Mouse (Mus musculus): ENCODE data around the gene Lin28b. TPM values are rescaled to one million over a fixed set of nuclear protein-coding genes. Genes with fewer than 3 reads are reported as not detected.

Gene Lin28b
- 0.11 TPM in 1 of 2 replicates, not detected in the other for total RNA-seq (2021)
- long read RNA-seq, experiment 1 = 0 reads
- long read RNA-seq, experiment 2, partial matches to known transcripts = 0 of 1 reads
- long read RNA-seq, experiment 2, other reads (novel, unspliced or antisense) = 1 of 1 reads

GRCm38 (mm10) chr10:45485761-45486602, at the start of gene Lin28b:
Gene Lin28b (minus strand): TSS chr10:45486395.
- peak; percentile 56 for DNase-seq

DNA sequence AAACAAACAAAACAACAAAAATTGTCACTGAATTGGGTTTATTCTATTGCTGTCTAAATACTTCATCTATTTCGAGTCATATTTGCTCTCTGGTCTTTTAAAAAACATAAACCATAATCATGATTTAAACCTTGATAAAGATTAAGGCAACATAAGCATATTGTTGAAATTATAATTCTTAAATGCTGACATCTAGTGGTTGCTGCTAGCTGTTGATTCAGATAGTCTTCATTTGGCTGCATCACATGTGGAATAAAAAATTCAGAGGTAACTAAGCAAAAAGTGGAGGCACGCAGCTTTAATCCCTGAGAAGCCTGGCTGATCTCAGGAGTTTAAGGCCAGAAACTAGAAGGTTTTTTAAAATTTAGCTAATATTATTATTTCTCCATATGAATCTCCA, 25.6 kb upstream of the Lin28b start:
- no peak for DNase-seq

GRCm38 (mm10) chr10:45510662-45511061, 24.5 kb upstream of the Lin28b start:
- no peak for DNase-seq

DNA sequence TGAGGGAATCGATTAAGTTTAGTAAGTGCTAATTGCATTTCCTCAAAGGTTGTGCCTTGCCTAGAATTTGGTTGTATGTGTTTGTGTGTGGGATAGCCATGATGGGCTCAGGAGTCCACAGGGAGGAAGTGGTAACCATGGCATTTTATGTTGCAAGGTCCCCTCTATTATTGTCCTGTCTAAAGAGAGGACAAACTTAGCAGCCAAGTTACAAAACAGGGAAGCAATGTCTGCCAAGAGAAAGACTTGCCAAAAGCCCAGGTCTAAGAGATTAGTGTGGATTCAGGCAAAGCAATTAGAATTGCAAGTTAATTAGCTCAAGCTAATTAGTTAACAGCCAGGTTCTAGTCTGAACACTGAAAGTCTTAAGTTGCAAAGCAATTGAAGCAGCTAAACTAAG, 14.1 kb upstream of the Lin28b start:
- DNase-seq = no peak

- no peak for DNase-seq
Observed at GRCm38 (mm10) chr10:45486603-45486946, 380 bp upstream of the Lin28b start.

DNA sequence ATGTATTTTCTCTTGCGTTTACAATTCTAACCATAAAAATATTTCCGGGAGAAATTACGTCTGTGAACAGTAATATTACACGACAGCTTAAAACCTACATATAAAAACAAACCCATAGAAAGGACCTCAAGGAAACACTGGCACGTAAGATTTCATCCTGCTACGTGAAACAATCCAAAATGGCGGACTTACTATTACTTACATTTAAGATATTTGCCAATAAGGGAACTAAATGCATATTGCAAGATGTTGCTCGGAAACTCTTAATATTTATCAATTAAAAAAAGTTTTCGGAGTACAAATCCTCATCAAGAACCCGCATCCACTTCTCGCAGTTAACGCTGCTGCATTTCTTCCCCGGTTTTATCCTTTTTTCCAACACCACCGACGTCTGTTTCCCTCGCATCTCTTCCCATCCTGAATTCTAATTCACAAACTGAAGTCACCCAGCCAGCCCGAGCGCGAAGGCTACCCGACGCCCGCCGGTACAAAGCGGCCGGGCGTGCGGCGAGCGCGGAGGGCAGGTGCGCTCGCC, 902 bp downstream of the Lin28b start:
- DNase-seq = no peak

DNA sequence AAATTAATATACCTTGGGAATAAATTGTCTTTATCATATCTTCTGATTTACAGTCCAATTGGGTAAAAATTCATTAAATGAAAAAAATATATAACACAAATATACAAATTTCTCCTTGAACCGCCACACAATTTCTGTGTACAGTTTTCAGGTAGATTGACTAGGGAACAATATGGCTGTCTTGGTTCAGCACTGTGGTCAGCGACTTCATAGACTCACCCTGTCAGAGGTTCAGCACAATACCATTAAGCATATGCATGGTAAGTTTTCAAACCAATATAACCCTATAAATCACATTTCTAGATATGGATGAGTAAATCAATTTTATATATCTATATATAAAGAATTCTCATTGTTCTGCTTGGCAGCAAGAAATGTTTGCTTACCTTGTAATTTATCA, 3.0 kb downstream of the Lin28b start:
- peak; percentile 21 for DNase-seq

GRCm38 (mm10) chr10:45473663-45474333, 12.4 kb downstream of the Lin28b start:
- DNase-seq = no peak

- no peak for DNase-seq
Observed at GRCm38 (mm10) chr10:45473143-45473484, 13.1 kb downstream of the Lin28b start.

- no peak for DNase-seq
Observed at GRCm38 (mm10) chr10:45472431-45473142, 13.6 kb downstream of the Lin28b start.

- no peak for DNase-seq
Observed at GRCm38 (mm10) chr10:45471321-45471720, 14.9 kb downstream of the Lin28b start.

DNA sequence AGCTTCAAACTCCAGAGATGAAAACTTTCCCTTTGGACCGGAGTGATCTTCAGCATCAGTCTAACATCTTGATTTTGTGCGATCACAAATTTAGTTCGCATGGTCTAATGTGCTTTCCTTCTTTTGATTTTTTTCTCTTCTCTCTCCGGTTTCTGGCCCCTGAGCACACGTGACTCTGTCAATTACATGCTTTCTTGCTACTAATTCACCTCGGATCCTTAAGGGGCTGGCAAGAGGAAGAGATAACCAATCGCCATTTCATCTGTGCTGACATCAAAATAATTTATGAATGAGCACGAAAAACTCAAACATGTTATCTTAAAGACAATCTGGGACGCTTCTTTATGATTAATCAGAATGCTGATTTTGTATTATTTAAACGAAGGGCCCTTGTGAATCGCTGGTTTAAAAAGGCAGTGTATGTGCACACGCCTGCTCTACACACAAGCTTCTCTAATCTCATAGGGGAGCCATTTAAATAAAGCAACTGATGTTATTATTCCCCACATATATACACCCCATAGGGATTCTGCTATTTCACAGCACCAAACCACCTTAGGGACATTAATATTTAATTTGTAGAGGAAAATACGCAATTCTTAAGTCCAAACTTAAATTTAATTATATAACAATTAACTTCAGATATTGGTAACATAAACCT, 16.0 kb downstream of the Lin28b start:
- no peak for DNase-seq

DNA sequence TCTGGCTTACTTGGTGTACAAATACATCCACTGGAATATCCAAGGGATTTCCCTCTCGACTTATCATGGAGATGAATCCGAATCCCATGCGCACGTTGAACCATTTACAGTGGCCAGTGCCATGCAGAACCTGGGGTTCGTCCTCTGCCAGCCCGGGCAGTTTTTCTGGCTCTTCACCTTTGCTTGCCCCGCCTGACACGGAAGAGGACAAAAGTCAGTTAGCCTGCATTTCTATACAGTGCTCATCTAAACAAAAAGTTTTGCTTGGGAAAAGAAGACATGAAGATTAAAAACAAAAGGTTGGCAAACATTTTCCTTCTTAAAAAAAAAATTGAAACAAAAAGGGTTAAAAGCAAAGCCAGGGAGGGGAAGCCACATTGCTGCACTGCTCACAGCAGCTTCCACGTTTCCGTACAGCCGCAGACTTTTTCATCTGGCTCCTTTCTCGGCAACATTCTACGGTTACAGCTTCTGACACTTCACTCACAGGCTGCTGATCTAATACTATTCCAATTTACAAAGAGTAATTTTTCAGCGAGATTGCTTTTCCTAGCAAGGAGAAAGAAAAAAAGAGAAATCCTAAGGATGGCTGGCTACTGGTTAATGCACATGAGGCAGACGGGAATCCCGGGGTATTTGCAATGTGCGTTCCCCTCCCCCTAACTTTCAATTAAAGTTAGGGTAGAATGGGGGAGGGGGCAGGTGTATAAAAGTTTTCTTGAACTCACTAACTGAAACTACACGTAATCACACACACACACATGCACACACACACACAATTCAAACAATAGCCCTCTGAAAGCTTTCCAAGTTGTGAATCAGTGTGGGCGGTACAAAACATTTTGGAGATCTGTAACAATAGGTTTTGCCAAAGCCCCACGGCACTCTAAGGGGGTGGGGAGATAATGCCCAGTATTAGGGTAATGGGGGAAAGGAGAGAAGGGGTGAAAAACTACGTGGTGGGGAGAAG, 16.9 kb downstream of the Lin28b start:
- no peak for DNase-seq

DNA sequence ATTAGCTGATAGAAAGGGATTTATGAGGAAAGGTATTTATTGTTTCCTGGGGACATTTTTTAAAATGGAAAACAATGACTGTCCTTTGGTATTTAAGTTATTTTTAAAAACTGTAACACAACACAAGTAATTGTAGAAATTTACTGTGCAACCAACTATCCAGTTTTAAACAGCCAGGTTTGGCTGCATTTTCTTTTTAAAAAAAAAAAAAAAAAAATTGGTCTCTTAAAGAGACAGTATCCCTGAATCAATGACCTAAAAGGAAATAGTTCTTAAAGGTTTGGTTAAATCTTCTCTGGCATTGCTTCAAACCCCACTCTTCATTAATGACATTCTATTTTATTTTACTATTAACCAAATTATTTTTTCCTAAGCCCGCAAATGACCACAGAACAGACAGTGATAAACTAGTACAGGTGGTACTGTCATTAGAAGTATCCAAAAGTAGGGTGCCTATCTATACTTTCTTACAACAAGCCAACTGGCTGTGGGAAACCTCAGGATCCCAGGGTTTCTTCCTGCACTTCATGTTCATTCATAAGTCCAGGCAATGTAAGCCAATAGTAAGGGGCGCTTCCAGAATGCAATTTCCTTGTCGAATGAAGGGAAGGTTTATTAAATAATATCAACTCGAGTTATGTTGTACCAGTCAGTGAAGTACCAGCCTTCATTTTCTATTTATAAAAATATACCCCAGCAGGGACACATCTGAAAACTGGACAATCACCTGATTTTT, 17.8 kb downstream of the Lin28b start:
- DNase-seq = no peak

- DNase-seq = no peak
Observed at GRCm38 (mm10) chr10:45458637-45459036, 27.6 kb downstream of the Lin28b start.

DNA sequence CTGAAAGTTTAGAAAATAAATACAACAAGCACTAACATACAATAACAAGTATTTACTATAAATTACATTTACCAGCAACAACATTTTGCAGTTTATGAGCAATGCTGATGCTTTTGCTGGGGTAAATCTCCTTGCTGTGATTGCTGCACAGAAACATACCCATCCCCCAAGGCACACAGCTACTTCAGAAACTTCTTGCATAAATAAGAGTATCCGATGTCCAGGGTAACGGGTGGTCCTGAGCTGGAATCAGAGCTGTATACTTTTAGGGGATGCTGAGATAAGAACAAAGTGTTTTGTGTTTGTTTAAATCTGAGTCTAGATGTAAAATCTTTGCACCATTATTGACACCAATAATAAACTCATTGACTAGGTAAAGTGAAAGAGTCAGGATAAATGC, 28.1 kb downstream of the Lin28b start:
- no peak for DNase-seq

DNA sequence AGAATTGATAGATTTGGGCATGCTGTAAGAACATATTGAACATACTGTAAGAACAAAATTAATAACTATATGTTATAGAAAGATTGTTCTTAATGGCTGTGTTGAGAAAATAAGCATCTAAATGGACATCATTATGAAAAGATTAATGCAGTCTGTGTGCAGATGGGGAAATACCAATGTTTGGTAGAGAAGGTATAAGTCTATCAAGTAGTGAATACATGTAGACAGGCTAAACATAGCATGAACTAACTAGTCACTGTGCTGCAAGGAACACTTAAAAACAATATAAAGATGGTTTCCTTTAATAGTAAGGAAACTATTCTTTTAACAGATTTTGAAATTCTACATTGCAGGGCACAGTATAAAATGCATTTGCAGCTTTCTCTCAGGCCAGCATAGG, 39.6 kb downstream of the Lin28b start:
- no peak for DNase-seq

DNA sequence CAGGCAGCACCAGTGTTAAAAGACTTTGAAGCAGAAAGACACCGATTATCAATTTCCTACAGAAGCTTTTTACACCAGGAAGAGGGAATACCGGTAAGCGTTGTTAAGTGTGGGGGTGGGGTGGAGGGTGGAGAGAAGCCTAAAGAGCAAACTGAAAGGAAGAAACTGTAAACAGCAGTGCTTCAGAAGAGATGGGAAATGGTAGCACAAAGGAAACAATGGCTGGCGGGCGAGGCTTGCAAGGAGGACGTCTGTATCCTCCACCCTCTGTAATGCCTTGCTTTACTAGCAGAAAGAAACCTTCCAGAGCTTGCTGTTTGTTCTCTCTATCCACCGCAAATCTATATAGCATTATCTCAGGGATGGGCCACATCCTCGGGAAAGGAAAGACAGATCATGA, 40.0 kb downstream of the Lin28b start:
- DNase-seq = no peak

DNA sequence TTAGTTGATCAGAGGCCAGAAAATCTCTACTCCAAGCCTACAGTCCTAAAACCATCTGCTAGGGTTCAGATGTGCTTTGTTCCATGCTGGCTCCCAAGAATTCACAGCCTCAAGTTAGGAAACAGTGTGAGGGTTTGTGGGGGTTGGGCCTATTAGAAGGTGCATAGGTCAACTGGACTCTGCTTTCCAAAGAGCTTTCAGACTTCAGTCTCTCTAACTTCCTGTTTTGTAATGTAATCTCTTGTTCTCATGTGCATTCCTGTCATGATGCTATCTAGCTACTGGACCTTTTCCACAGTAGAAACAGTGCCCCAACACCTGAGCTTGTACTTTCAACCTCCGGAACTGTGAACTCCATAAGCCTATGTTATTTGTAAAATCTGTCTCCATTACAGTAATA, 63.8 kb downstream of the Lin28b start:
- DNase-seq = no peak

- no peak for DNase-seq
Observed at GRCm38 (mm10) chr10:45412144-45412543, 74.1 kb downstream of the Lin28b start.
